Mouse (Mus musculus) midbrain, embryonic 15.5 days (tissue): ENCODE measurements around the gene Ryr1. TPM values are rescaled to one million over a fixed set of nuclear protein-coding genes. Genes with fewer than 3 reads are reported as not detected.

ENCODE experiments used
- ATAC-seq: fragments of 200-750 bp; cut with Nextera tagmentation; replicated peaks from 2 replicates; pipeline ENCODE4 v1.8.0; 2017; ENCODE audit warnings: moderate TSS enrichment
- H3K27ac ChIP-seq: fragments of 300-500 bp; sonication (generic); 2 replicates; pipeline ENCODE4 v1.5.1; 2015; ENCODE audit warnings: mild to moderate bottlenecking, inconsistent platforms
- H3K27me3 ChIP-seq: fragments of 300-500 bp; sonication (generic); replicated peaks from 2 replicates; pipeline ENCODE4 v1.6.1; 2015; ENCODE audit warnings: inconsistent platforms
- H3K36me3 ChIP-seq: fragments of 300-500 bp; sonication (generic); replicated peaks from 2 replicates; pipeline ENCODE4 v1.6.1; 2015; ENCODE audit warnings: inconsistent platforms
- H3K4me1 ChIP-seq: fragments of 300-500 bp; sonication (generic); 2 replicates; pipeline ENCODE4 v1.6.1; 2015; ENCODE audit warnings: inconsistent platforms
- H3K4me2 ChIP-seq: fragments of 300-500 bp; sonication (generic); 2 replicates; pipeline ENCODE4 v1.6.1; 2015; ENCODE audit warnings: inconsistent platforms, mild to moderate bottlenecking, moderate library complexity
- H3K4me3 ChIP-seq: fragments of 300-500 bp; sonication (generic); 2 replicates; pipeline ENCODE4 v1.5.1; 2015; ENCODE audit warnings: mild to moderate bottlenecking, inconsistent platforms
- H3K9ac ChIP-seq: fragments of 300-500 bp; sonication (generic); 2 replicates; pipeline ENCODE4 v1.6.1; 2015; ENCODE audit warnings: mild to moderate bottlenecking, inconsistent platforms
- H3K9me3 ChIP-seq: fragments of 300-500 bp; sonication (generic); 2 replicates; pipeline ENCODE4 v1.6.1; 2016; ENCODE audit warnings: inconsistent platforms
- WGBS: fragments of 180-500 bp; shearing (Covaris S2); methylation state at CpG from one replicate; pipeline ENCODE4 v1.1.7; 2015; ENCODE audit warnings: mixed read lengths; 5-methylcytosine and 5-hydroxymethylcytosine counted together
- polyA plus RNA-seq: library from polyadenylated mRNA; unstranded; fragments of >200 nt; fragmentation: Nextera tagmentation; extraction: Ambion mirVana; gene quantifications from 2 replicates; pipeline ENCODE4 v1.2.1, GENCODE M21; 2015

Ryr1 gene
- polyA plus RNA-seq, 1 experiment from 2014 or later: 12.4 TPM

DNA sequence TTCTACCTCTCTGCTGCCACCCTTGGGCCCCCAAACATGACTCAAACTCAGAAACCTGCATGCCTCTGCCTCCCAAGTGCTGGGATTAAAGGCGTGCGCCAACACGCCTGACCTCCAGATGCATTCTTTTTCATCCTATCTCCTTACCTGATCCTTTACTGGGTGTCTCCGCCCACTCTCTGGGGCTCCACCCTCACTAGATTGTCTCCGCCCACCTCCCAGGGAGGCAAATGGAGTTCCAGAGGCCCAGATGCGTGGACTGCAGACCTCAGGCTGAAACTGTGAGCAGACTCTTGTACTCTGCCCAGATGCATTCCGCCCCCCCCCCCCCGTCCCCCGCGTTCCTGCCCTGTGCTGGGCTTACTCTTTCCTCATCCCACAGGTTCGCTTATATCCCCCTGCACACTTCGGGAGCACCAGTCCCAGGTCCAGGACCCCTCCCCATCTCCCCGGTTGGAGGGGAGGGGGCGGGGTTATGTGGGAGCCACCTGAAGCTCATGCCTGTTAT, 134.2 kb downstream of the Ryr1 start:
- H3K27me3 ChIP-seq: no peaks in the 10 kb centered on the region
- no peaks in the 10 kb centered on the region for H3K4me1 ChIP-seq
- H3K9me3 ChIP-seq: no peaks in the 10 kb centered on the region
- no peak overlapping the region for H3K27ac ChIP-seq
- 54% methylated on average over 14 of the region's 14 CpGs for WGBS
- H3K9ac ChIP-seq: no peak overlapping the region
- no peak for ATAC-seq
- no peak overlapping the region for H3K4me2 ChIP-seq
- no peaks in the 10 kb centered on the region for H3K36me3 ChIP-seq
- H3K4me3 ChIP-seq: no peak overlapping the region

- no peak overlapping the region for H3K4me2 ChIP-seq
- H3K36me3 ChIP-seq: no peaks in the 10 kb centered on the region
- 86% methylated on average over 7 of the region's 7 CpGs for WGBS
- no peaks in the 10 kb centered on the region for H3K9me3 ChIP-seq
- H3K27ac ChIP-seq: no peak overlapping the region
- H3K27me3 ChIP-seq: no peaks in the 10 kb centered on the region
- H3K4me1 ChIP-seq: peaks cover 21% of the 10 kb centered on the region
- H3K9ac ChIP-seq: no peak overlapping the region
- no peak for ATAC-seq
- H3K4me3 ChIP-seq: no peak overlapping the region
Observed at GRCm38 (mm10) chr7:28985207-28985606, 139.8 kb downstream of the Ryr1 start.

DNA sequence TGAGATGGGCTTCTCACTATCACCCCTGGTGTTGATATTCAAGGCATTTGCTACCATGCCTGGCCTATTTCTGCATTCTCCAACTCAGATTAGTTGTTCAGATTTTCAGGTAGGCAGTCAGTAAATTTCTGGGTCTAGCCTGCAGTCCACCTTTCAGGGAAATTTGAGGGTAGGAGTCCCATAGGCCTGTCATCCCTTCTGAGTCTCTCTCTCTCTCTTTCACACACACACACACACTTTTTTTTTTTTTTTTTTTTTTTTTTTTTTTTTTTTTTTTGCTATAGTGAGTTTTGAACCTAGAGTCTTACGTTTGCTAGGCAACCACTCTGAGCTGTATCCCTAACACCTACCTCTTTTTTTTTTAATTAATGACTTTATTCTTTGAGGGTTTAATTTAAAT, 140.5 kb downstream of the Ryr1 start:
- Histone ChIP-seq H3K36me3 (no peaks in the 10 kb centered on the region), H3K4me3 (no peak overlapping the region), H3K9me3 (no peaks in the 10 kb centered on the region), H3K27me3 (no peaks in the 10 kb centered on the region), H3K4me2 (no peak overlapping the region), H3K9ac (no peak overlapping the region), H3K4me1 (peaks cover 21% of the 10 kb centered on the region), H3K27ac (no peak overlapping the region)
- 96% methylated on average over 1 of the region's 1 CpGs for WGBS
- ATAC-seq: no peak

- Histone ChIP-seq H3K27me3 (no peaks in the 10 kb centered on the region), H3K4me1 (peaks cover 21% of the 10 kb centered on the region), H3K4me2 (no peak overlapping the region), H3K9me3 (no peaks in the 10 kb centered on the region), H3K36me3 (0 out of 2 replicates have a peak, but pooled peaks cover under 1% of the 10 kb centered on the region), H3K4me3 (no peak overlapping the region), H3K27ac (no peak overlapping the region), H3K9ac (no peak overlapping the region)
- no peak for ATAC-seq
- 71% methylated on average over 4 of the region's 4 CpGs for WGBS
Observed at GRCm38 (mm10) chr7:28983849-28984248, 141.1 kb downstream of the Ryr1 start.

- Histone ChIP-seq H3K9me3 (no peaks in the 10 kb centered on the region), H3K27me3 (no peaks in the 10 kb centered on the region), H3K9ac (0 out of 2 replicates have a peak overlapping the region, but pooled peaks have one; percentile 54), H3K4me1 (peaks cover 21% of the 10 kb centered on the region), H3K4me2 (no peak overlapping the region), H3K36me3 (peaks cover 8% of the 10 kb centered on the region), H3K27ac (no peak overlapping the region), H3K4me3 (no peak overlapping the region)
- 77% methylated on average over 11 of the region's 11 CpGs for WGBS
- no peak for ATAC-seq
Observed at GRCm38 (mm10) chr7:28983141-28983564, 141.8 kb downstream of the Ryr1 start.

GRCm38 (mm10) chr7:28982274-28983013, 142.5 kb downstream of the Ryr1 start:
- peak overlapping the region; percentile 54 for H3K9ac ChIP-seq
- H3K9me3 ChIP-seq: no peaks in the 10 kb centered on the region
- H3K27ac ChIP-seq: peak overlapping the region; percentile 79
- H3K4me3 ChIP-seq: peak overlapping the region; percentile 73
- peak overlapping the region; percentile 86 for H3K4me2 ChIP-seq
- peaks cover 21% of the 10 kb centered on the region for H3K4me1 ChIP-seq
- no peaks in the 10 kb centered on the region for H3K27me3 ChIP-seq
- ATAC-seq: peak; percentile 75
- peaks cover 15% of the 10 kb centered on the region for H3K36me3 ChIP-seq
- WGBS: 16% methylated on average over 19 of the region's 19 CpGs

DNA sequence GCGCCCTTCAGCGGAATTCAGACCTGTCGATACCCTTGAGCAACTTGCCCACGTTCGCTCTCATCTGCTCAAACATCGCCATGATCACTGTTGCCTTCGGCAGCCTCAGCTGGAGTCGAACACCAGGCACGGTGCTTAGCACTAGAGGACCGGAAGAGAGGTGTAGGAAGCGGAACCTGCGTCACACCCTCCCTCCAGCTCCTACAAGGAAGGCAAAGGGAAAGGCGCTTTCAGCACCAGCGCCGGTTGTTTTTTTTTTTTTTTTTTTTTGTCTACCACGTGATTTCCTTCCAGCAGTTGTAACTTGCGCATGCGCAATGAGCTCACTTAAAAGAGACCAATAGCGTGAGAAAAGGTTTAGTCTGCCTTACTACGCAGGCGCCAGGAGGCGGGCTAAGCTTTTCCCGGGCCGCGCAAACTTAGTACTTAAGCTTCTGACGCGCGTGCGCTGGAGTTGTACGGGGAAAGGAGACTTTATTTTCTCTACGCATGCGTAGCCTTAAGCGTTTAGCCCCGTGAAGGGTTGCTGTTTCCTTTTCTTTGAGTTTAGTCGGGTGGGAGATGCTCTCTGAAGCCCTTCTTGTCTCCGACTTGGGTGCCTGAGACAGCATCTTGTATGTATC, 143.2 kb downstream of the Ryr1 start, which contains the start of the genes Eif3k and Map4k1:
Gene Eif3k, minus strand, starts transcription at position 214 of the 623 bp plus-strand sequence.
Gene Map4k1, plus strand, starts transcription at position 400 of the 623 bp plus-strand sequence.
- Histone ChIP-seq H3K27ac (peak within 1 kb of the TSS; percentile 79), H3K4me3 (peak within 1 kb of the TSS; percentile 73), H3K9ac (peak within 1 kb of the TSS; percentile 66), H3K9me3 (no peaks in the 10 kb centered on the region), H3K4me2 (peak within 1 kb of the TSS; percentile 86), H3K4me1 (peaks cover 21% of the 10 kb centered on the region), H3K27me3 (no peaks in the 10 kb centered on the region), H3K36me3 (peaks cover 17% of the 10 kb centered on the region)
- ATAC-seq: peak; percentile 97
- under 1% methylated on average over 34 of the region's 36 CpGs for WGBS

DNA sequence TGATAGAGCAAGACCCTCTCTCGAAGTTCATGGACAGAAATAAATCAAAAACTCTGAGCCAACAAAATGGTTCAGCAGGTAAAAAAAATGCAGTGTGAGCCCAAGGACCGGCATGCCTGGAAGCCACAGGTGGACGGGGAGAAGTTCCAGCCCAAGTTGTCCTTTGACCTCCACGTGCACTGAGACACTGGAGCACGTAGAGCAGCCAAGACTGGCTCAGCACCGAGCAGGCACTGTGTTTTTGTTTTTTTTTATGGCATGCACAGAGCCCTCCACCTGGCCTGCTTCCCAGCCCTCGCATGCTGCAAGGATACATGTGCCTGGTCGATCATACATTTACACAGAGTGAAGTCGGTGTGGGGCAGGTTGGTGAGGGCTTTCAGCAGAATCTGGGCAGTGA, 147.4 kb downstream of the Ryr1 start:
- Histone ChIP-seq H3K27ac (no peak overlapping the region), H3K9ac (no peak overlapping the region), H3K4me3 (no peak overlapping the region), H3K4me1 (peaks cover 15% of the 10 kb centered on the region), H3K36me3 (peaks cover 31% of the 10 kb centered on the region), H3K4me2 (no peak overlapping the region), H3K27me3 (no peaks in the 10 kb centered on the region), H3K9me3 (no peaks in the 10 kb centered on the region)
- 90% methylated on average over 9 of the region's 9 CpGs for WGBS
- no peak for ATAC-seq

GRCm38 (mm10) chr7:28973025-28973424, 152.0 kb downstream of the Ryr1 start:
- no peak overlapping the region for H3K4me3 ChIP-seq
- peaks cover 31% of the 10 kb centered on the region for H3K36me3 ChIP-seq
- ATAC-seq: no peak
- no peaks in the 10 kb centered on the region for H3K9me3 ChIP-seq
- WGBS: 83% methylated on average over 8 of the region's 8 CpGs
- H3K9ac ChIP-seq: no peak overlapping the region
- H3K27me3 ChIP-seq: no peaks in the 10 kb centered on the region
- H3K4me2 ChIP-seq: no peak overlapping the region
- H3K27ac ChIP-seq: no peak overlapping the region
- H3K4me1 ChIP-seq: no peaks in the 10 kb centered on the region

GRCm38 (mm10) chr7:28972542-28972985, 152.4 kb downstream of the Ryr1 start:
- 71% methylated on average over 8 of the region's 8 CpGs for WGBS
- Histone ChIP-seq H3K36me3 (peaks cover 26% of the 10 kb centered on the region), H3K27me3 (no peaks in the 10 kb centered on the region), H3K4me3 (no peak overlapping the region), H3K9me3 (no peaks in the 10 kb centered on the region), H3K9ac (no peak overlapping the region), H3K4me2 (no peak overlapping the region), H3K4me1 (no peaks in the 10 kb centered on the region), H3K27ac (no peak overlapping the region)
- ATAC-seq: 0 out of 2 replicates have a peak, but pooled peaks have one; percentile 16

GRCm38 (mm10) chr7:28971770-28972269, 153.2 kb downstream of the Ryr1 start:
- Histone ChIP-seq H3K4me3 (no peak overlapping the region), H3K4me1 (no peaks in the 10 kb centered on the region), H3K27me3 (no peaks in the 10 kb centered on the region), H3K9ac (no peak overlapping the region), H3K36me3 (peaks cover 23% of the 10 kb centered on the region; the same call in 1 of the 2 replicates), H3K9me3 (no peaks in the 10 kb centered on the region), H3K27ac (no peak overlapping the region), H3K4me2 (no peak overlapping the region)
- WGBS: 89% methylated on average over 6 of the region's 6 CpGs
- no peak for ATAC-seq

DNA sequence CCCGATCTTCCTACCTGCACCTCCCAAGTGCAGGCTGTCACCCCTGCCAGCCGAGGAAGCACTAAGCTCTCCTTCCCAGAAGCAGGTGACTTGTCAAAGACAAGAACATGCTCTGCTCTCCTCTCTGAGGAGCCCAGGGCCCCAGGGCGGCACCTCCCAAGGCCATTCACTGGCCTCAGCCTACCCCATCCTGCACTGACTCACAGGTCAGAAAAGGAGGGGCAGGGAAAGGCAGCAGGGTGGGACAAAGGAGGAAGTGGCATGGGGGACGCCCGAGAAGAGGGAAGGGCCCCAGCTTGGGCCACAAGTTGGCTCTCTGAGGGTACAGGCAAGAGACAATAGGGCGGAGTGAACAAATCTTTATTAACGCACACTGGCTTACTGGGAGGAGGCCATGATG, 153.9 kb downstream of the Ryr1 start:
- Histone ChIP-seq H3K27me3 (no peaks in the 10 kb centered on the region), H3K9me3 (no peaks in the 10 kb centered on the region), H3K4me2 (no peak overlapping the region), H3K4me3 (no peak overlapping the region), H3K36me3 (peaks cover 19% of the 10 kb centered on the region; the same call in 1 of the 2 replicates), H3K4me1 (no peaks in the 10 kb centered on the region), H3K27ac (no peak overlapping the region), H3K9ac (no peak overlapping the region)
- 89% methylated on average over 7 of the region's 7 CpGs for WGBS
- no peak; the same call in 1 of the 2 replicates for ATAC-seq
